Mouse (Mus musculus) midbrain, embryonic 16.5 days (tissue): ENCODE data around the gene Sycp2. TPM values are rescaled to one million over a fixed set of nuclear protein-coding genes. Genes with fewer than 3 reads are reported as not detected.

Experiments
- ATAC-seq: fragments of 200-750 bp; cut with Nextera tagmentation; 2 replicates; pipeline ENCODE4 v1.8.0; 2017; ENCODE audit warnings: moderate TSS enrichment
- H3K27ac ChIP-seq: fragments of 300-500 bp; sonication (generic); 2 replicates; pipeline ENCODE4 v1.5.1; 2014; ENCODE audit warnings: mild to moderate bottlenecking, low read length, mixed read lengths
- H3K27me3 ChIP-seq: fragments of 300-500 bp; sonication (generic); 2 replicates; pipeline ENCODE4 v1.6.1; 2014; ENCODE audit warnings: low read depth, low read length, mixed read lengths; ENCODE audit not compliant: control insufficient read depth, insufficient read depth
- H3K36me3 ChIP-seq: fragments of 300-500 bp; sonication (generic); 2 replicates; pipeline ENCODE4 v1.6.1; 2014; ENCODE audit warnings: mild to moderate bottlenecking, low read length, moderate library complexity, mixed read lengths; ENCODE audit not compliant: control insufficient read depth, insufficient read depth
- H3K4me1 ChIP-seq: fragments of 300-500 bp; sonication (generic); 2 replicates; pipeline ENCODE4 v1.6.1; 2014; ENCODE audit warnings: mild to moderate bottlenecking, low read length, mixed read lengths; ENCODE audit not compliant: control insufficient read depth, insufficient read depth
- H3K4me2 ChIP-seq: fragments of 300-500 bp; sonication (generic); 2 replicates; pipeline ENCODE4 v1.6.1; 2014; ENCODE audit warnings: mild to moderate bottlenecking, low read length, mixed read lengths
- H3K4me3 ChIP-seq: fragments of 300-500 bp; sonication (generic); 2 replicates; pipeline ENCODE4 v1.5.1; 2014; ENCODE audit warnings: low read depth, mild to moderate bottlenecking, low read length, moderate library complexity, mixed read lengths
- H3K9ac ChIP-seq: fragments of 300-500 bp; sonication (generic); 2 replicates; pipeline ENCODE4 v1.6.1; 2014; ENCODE audit warnings: low read depth, low read length, mixed read lengths
- H3K9me3 ChIP-seq: fragments of 300-500 bp; sonication (generic); replicated peaks from 2 replicates; pipeline ENCODE4 v1.6.1; 2014; ENCODE audit warnings: mild to moderate bottlenecking, low read length, mixed read lengths; ENCODE audit not compliant: control insufficient read depth, poor library complexity, severe bottlenecking
- WGBS: fragments of 180-500 bp; shearing (Covaris S2); extraction: QIAGEN DNeasy Blood & Tissue Kit; methylation state at CpG from one replicate; pipeline ENCODE4 v1.1.7; 2014; 5-methylcytosine and 5-hydroxymethylcytosine counted together
- polyA plus RNA-seq: library from polyadenylated mRNA; unstranded; fragments of >200 nt; fragmentation: Nextera tagmentation; extraction: Ambion mirVana; gene quantifications from 2 replicates; pipeline ENCODE4 v1.2.1, GENCODE M21; 2015

The Sycp2 gene
- polyA plus RNA-seq, 1 experiment from 2014 or later, result 0.25 TPM

- Histone ChIP-seq H3K4me3 (no peak overlapping the region), H3K27ac (no peak overlapping the region), H3K4me2 (no peak overlapping the region), H3K9me3 (no peaks in the 10 kb centered on the region), H3K9ac (no peak overlapping the region), H3K27me3 (peaks cover 5% of the 10 kb centered on the region; the same call in 1 of the 2 replicates), H3K36me3 (no peaks in the 10 kb centered on the region), H3K4me1 (peaks cover 22% of the 10 kb centered on the region; the same call in 1 of the 2 replicates)
- no peak for ATAC-seq
- WGBS, result 72% methylated on average over 4 of the region's 4 CpGs
Observed at GRCm38 (mm10) chr2:178416970-178417369, 9.5 kb upstream of the Sycp2 start.

GRCm38 (mm10) chr2:178416427-178416826 lies 8.9 kb upstream of the Sycp2 start:
- Histone ChIP-seq H3K36me3 (no peaks in the 10 kb centered on the region), H3K4me2 (no peak overlapping the region), H3K27ac (no peak overlapping the region), H3K9me3 (no peaks in the 10 kb centered on the region), H3K4me1 (peaks cover 19% of the 10 kb centered on the region; the same call in 1 of the 2 replicates), H3K4me3 (no peak overlapping the region), H3K27me3 (peaks cover 5% of the 10 kb centered on the region; the same call in 1 of the 2 replicates), H3K9ac (no peak overlapping the region)
- ATAC-seq, result no peak
- 82% methylated on average over 13 of the region's 13 CpGs for WGBS

GRCm38 (mm10) chr2:178415150-178415448 lies 7.6 kb upstream of the Sycp2 start:
- 24% methylated on average over 3 of the region's 3 CpGs for WGBS
- Histone ChIP-seq H3K27me3 (peaks cover 5% of the 10 kb centered on the region; the same call in 1 of the 2 replicates), H3K9me3 (no peaks in the 10 kb centered on the region), H3K27ac (no peak overlapping the region), H3K4me1 (peaks cover 17% of the 10 kb centered on the region; the same call in 1 of the 2 replicates), H3K9ac (peak overlapping the region; percentile 77), H3K36me3 (no peaks in the 10 kb centered on the region), H3K4me2 (peak overlapping the region; percentile 94), H3K4me3 (peak overlapping the region; percentile 71)
- ATAC-seq, result no peak; the same call in 1 of the 2 replicates

GRCm38 (mm10) chr2:178414261-178415149 lies 7.0 kb upstream of the Sycp2 start, which contains the start of the genes Ppp1r3d and Fam217b:
Ppp1r3d (minus strand) TSS chr2:178414472.
Fam217b (plus strand) TSS chr2:178414524.
- Histone ChIP-seq H3K27ac (peak within 1 kb of the TSS; percentile 79), H3K9me3 (no peaks in the 10 kb centered on the region), H3K9ac (peak within 1 kb of the TSS; percentile 77), H3K4me3 (peak within 1 kb of the TSS; percentile 71), H3K27me3 (peaks cover 5% of the 10 kb centered on the region; the same call in 1 of the 2 replicates), H3K4me1 (peaks cover 17% of the 10 kb centered on the region; the same call in 1 of the 2 replicates), H3K36me3 (no peaks in the 10 kb centered on the region), H3K4me2 (peak within 1 kb of the TSS; percentile 94)
- WGBS, result under 1% methylated on average over 53 of the region's 74 CpGs
- peak; percentile 89 for ATAC-seq

GRCm38 (mm10) chr2:178413481-178414260 lies 6.2 kb upstream of the Sycp2 start:
- peaks cover 17% of the 10 kb centered on the region; the same call in 1 of the 2 replicates for H3K4me1 ChIP-seq
- no peaks in the 10 kb centered on the region for H3K36me3 ChIP-seq
- peak overlapping the region; percentile 79; the same call in 1 of the 2 replicates for H3K27ac ChIP-seq
- H3K27me3 ChIP-seq, result peaks cover 5% of the 10 kb centered on the region; the same call in 1 of the 2 replicates
- H3K9ac ChIP-seq, result peak overlapping the region; percentile 77
- no peaks in the 10 kb centered on the region for H3K9me3 ChIP-seq
- ATAC-seq, result peak; percentile 36
- peak overlapping the region; percentile 94 for H3K4me2 ChIP-seq
- peak overlapping the region; percentile 71 for H3K4me3 ChIP-seq
- WGBS, result 19% methylated on average over 70 of the region's 75 CpGs

GRCm38 (mm10) chr2:178413081-178413480 lies 5.6 kb upstream of the Sycp2 start:
- peak overlapping the region; percentile 71 for H3K4me3 ChIP-seq
- H3K4me1 ChIP-seq, result peaks cover 17% of the 10 kb centered on the region; the same call in 1 of the 2 replicates
- no peak overlapping the region for H3K27ac ChIP-seq
- 62% methylated on average over 13 of the region's 13 CpGs for WGBS
- no peaks in the 10 kb centered on the region for H3K9me3 ChIP-seq
- H3K9ac ChIP-seq, result peak overlapping the region; percentile 77
- H3K36me3 ChIP-seq, result no peaks in the 10 kb centered on the region
- peaks cover 5% of the 10 kb centered on the region; the same call in 1 of the 2 replicates for H3K27me3 ChIP-seq
- peak overlapping the region; percentile 94 for H3K4me2 ChIP-seq
- no peak for ATAC-seq

GRCm38 (mm10) chr2:178412598-178412997 lies 5.1 kb upstream of the Sycp2 start:
- H3K36me3 ChIP-seq, result no peaks in the 10 kb centered on the region
- no peak for ATAC-seq
- H3K27me3 ChIP-seq, result peaks cover 5% of the 10 kb centered on the region; the same call in 1 of the 2 replicates
- no peaks in the 10 kb centered on the region for H3K9me3 ChIP-seq
- H3K9ac ChIP-seq, result no peak overlapping the region
- H3K4me2 ChIP-seq, result no peak overlapping the region; the same call in 1 of the 2 replicates
- no peak overlapping the region for H3K4me3 ChIP-seq
- peaks cover 17% of the 10 kb centered on the region; the same call in 1 of the 2 replicates for H3K4me1 ChIP-seq
- 80% methylated on average over 6 of the region's 6 CpGs for WGBS
- no peak overlapping the region for H3K27ac ChIP-seq

GRCm38 (mm10) chr2:178410286-178410685 lies 2.8 kb upstream of the Sycp2 start:
- H3K27ac ChIP-seq, result no peak overlapping the region
- H3K27me3 ChIP-seq, result peaks cover 5% of the 10 kb centered on the region; the same call in 1 of the 2 replicates
- no peak overlapping the region for H3K4me2 ChIP-seq
- H3K4me3 ChIP-seq, result no peak overlapping the region
- no peak for ATAC-seq
- no peaks in the 10 kb centered on the region for H3K9me3 ChIP-seq
- no peaks in the 10 kb centered on the region for H3K36me3 ChIP-seq
- peaks cover 11% of the 10 kb centered on the region; the same call in 1 of the 2 replicates for H3K4me1 ChIP-seq
- WGBS, result 84% methylated on average over 6 of the region's 6 CpGs
- no peak overlapping the region for H3K9ac ChIP-seq
